Mouse (Mus musculus): ENCODE results near the gene Acss2. TPM values are rescaled to one million over a fixed set of nuclear protein-coding genes. Genes with fewer than 3 reads are reported as not detected.

Gene Acss2
- polyA plus RNA-seq, 1 experiment, result 59.5 TPM

GRCm38 (mm10) chr2:155616971-155617370, 99.2 kb downstream of the Acss2 start:
- no peak overlapping the region for H3K27ac ChIP-seq (ENCODE audit: control insufficient read depth, insufficient read depth, low read depth, low read length)

GRCm38 (mm10) chr2:155619817-155620216, 102.1 kb downstream of the Acss2 start:
- TF ChIP-seq CTCF (IDR thresholded peaks at IDR 0.05; ENCODE audit: control insufficient read depth, insufficient read depth, insufficient replicate concordance, low read depth, low read length) (peak; percentile 85), POLR2A (IDR thresholded peaks at IDR 0.05; ENCODE audit: control insufficient read depth, low read depth, low read length) (no peak)
- H3K4me1 ChIP-seq (ENCODE audit: control insufficient read depth, insufficient read depth, low read length), result peaks cover 7% of the 10 kb centered on the region
- no peak overlapping the region for H3K4me3 ChIP-seq (ENCODE audit: control insufficient read depth, low read depth, low read length)
- no peaks in the 10 kb centered on the region for H3K27me3 ChIP-seq (ENCODE audit: control insufficient read depth, insufficient read depth, low read length)
- H3K27ac ChIP-seq (ENCODE audit: control insufficient read depth, insufficient read depth, low read depth, low read length), result no peak overlapping the region
- H3K36me3 ChIP-seq (ENCODE audit: control insufficient read depth, insufficient read depth, low read length), result no peaks in the 10 kb centered on the region

More at GRCm38 (mm10) chr2:155616971-155617370, 99.2 kb downstream of the Acss2 start:
- Histone ChIP-seq H3K4me1 (ENCODE audit: control insufficient read depth, insufficient read depth, low read length) (peaks cover 8% of the 10 kb centered on the region; the same call in 1 of the 2 replicates), H3K4me3 (ENCODE audit: control insufficient read depth, low read depth, low read length) (no peak overlapping the region), H3K36me3 (ENCODE audit: control insufficient read depth, insufficient read depth, low read length) (no peaks in the 10 kb centered on the region), H3K27me3 (ENCODE audit: control insufficient read depth, insufficient read depth, low read length) (no peaks in the 10 kb centered on the region)
- no peak for TF ChIP-seq POLR2A (IDR thresholded peaks at IDR 0.05; ENCODE audit: control insufficient read depth, low read depth, low read length)
- TF ChIP-seq CTCF (IDR thresholded peaks at IDR 0.05; ENCODE audit: control insufficient read depth, insufficient read depth, insufficient replicate concordance, low read depth, low read length), result no peak

- Histone ChIP-seq H3K27ac (ENCODE audit: control insufficient read depth, insufficient read depth, low read depth, low read length) (no peak overlapping the region), H3K36me3 (ENCODE audit: control insufficient read depth, insufficient read depth, low read length) (no peaks in the 10 kb centered on the region), H3K4me1 (ENCODE audit: control insufficient read depth, insufficient read depth, low read length) (peaks cover 7% of the 10 kb centered on the region), H3K27me3 (ENCODE audit: control insufficient read depth, insufficient read depth, low read length) (no peaks in the 10 kb centered on the region), H3K4me3 (ENCODE audit: control insufficient read depth, low read depth, low read length) (no peak overlapping the region)
- TF ChIP-seq POLR2A (IDR thresholded peaks at IDR 0.05; ENCODE audit: control insufficient read depth, low read depth, low read length) (no peak), CTCF (IDR thresholded peaks at IDR 0.05; ENCODE audit: control insufficient read depth, insufficient read depth, insufficient replicate concordance, low read depth, low read length) (no peak)
These were observed 104.9 kb downstream of the Acss2 start for GRCm38 (mm10) chr2:155622606-155623005.

- peaks cover 7% of the 10 kb centered on the region for H3K4me1 ChIP-seq (ENCODE audit: control insufficient read depth, insufficient read depth, low read length)
- no peaks in the 10 kb centered on the region for H3K27me3 ChIP-seq (ENCODE audit: control insufficient read depth, insufficient read depth, low read length)
- no peak overlapping the region for H3K4me3 ChIP-seq (ENCODE audit: control insufficient read depth, low read depth, low read length)
- no peaks in the 10 kb centered on the region for H3K36me3 ChIP-seq (ENCODE audit: control insufficient read depth, insufficient read depth, low read length)
- TF ChIP-seq POLR2A (IDR thresholded peaks at IDR 0.05; ENCODE audit: control insufficient read depth, low read depth, low read length) (no peak), CTCF (IDR thresholded peaks at IDR 0.05; ENCODE audit: control insufficient read depth, insufficient read depth, insufficient replicate concordance, low read depth, low read length) (no peak)
- no peak overlapping the region for H3K27ac ChIP-seq (ENCODE audit: control insufficient read depth, insufficient read depth, low read depth, low read length)
These were observed 106.2 kb downstream of the Acss2 start for GRCm38 (mm10) chr2:155623996-155624395.

GRCm38 (mm10) chr2:155624730-155625129, 107.0 kb downstream of the Acss2 start:
- peaks cover 12% of the 10 kb centered on the region for H3K4me1 ChIP-seq (ENCODE audit: control insufficient read depth, insufficient read depth, low read length)
- no peaks in the 10 kb centered on the region for H3K27me3 ChIP-seq (ENCODE audit: control insufficient read depth, insufficient read depth, low read length)
- TF ChIP-seq CTCF (IDR thresholded peaks at IDR 0.05; ENCODE audit: control insufficient read depth, insufficient read depth, insufficient replicate concordance, low read depth, low read length) (peak; percentile 73; the same call in 1 of the 2 replicates), POLR2A (IDR thresholded peaks at IDR 0.05; ENCODE audit: control insufficient read depth, low read depth, low read length) (no peak)

GRCm38 (mm10) chr2:155626277-155626676, 108.5 kb downstream of the Acss2 start:
- no peak overlapping the region for H3K4me3 ChIP-seq (ENCODE audit: control insufficient read depth, low read depth, low read length)
- no peaks in the 10 kb centered on the region for H3K27me3 ChIP-seq (ENCODE audit: control insufficient read depth, insufficient read depth, low read length)
- H3K4me1 ChIP-seq (ENCODE audit: control insufficient read depth, insufficient read depth, low read length), result peaks cover 14% of the 10 kb centered on the region
- no peaks in the 10 kb centered on the region for H3K36me3 ChIP-seq (ENCODE audit: control insufficient read depth, insufficient read depth, low read length)
- H3K27ac ChIP-seq (ENCODE audit: control insufficient read depth, insufficient read depth, low read depth, low read length), result no peak overlapping the region
- TF ChIP-seq CTCF (IDR thresholded peaks at IDR 0.05; ENCODE audit: control insufficient read depth, insufficient read depth, insufficient replicate concordance, low read depth, low read length), result no peak
- TF ChIP-seq POLR2A (IDR thresholded peaks at IDR 0.05; ENCODE audit: control insufficient read depth, low read depth, low read length), result no peak

More at GRCm38 (mm10) chr2:155624730-155625129, 107.0 kb downstream of the Acss2 start:
- H3K4me3 ChIP-seq (ENCODE audit: control insufficient read depth, low read depth, low read length), result no peak overlapping the region
- H3K36me3 ChIP-seq (ENCODE audit: control insufficient read depth, insufficient read depth, low read length), result no peaks in the 10 kb centered on the region
- H3K27ac ChIP-seq (ENCODE audit: control insufficient read depth, insufficient read depth, low read depth, low read length), result no peak overlapping the region

GRCm38 (mm10) chr2:155627030-155627738, 109.4 kb downstream of the Acss2 start:
- H3K4me1 ChIP-seq (ENCODE audit: control insufficient read depth, insufficient read depth, low read length), result peaks cover 13% of the 10 kb centered on the region
- H3K36me3 ChIP-seq (ENCODE audit: control insufficient read depth, insufficient read depth, low read length), result no peaks in the 10 kb centered on the region
- no peak overlapping the region for H3K27ac ChIP-seq (ENCODE audit: control insufficient read depth, insufficient read depth, low read depth, low read length)
- no peak overlapping the region for H3K4me3 ChIP-seq (ENCODE audit: control insufficient read depth, low read depth, low read length)
- TF ChIP-seq CTCF (IDR thresholded peaks at IDR 0.05; ENCODE audit: control insufficient read depth, insufficient read depth, insufficient replicate concordance, low read depth, low read length) (peak; percentile 98), POLR2A (IDR thresholded peaks at IDR 0.05; ENCODE audit: control insufficient read depth, low read depth, low read length) (no peak)
- no peaks in the 10 kb centered on the region for H3K27me3 ChIP-seq (ENCODE audit: control insufficient read depth, insufficient read depth, low read length)
